Mouse (Mus musculus) lung, adult 2 months (tissue): ENCODE measurements around the gene Fau. TPM values are rescaled to one million over a fixed set of nuclear protein-coding genes. Genes with fewer than 3 reads are reported as not detected.

Experiments used
- DNase-seq: peaks from one replicate; pipeline ENCODE4 v3.0.0; 2022
- H3K4me1 ChIP-seq: fragments of 200-500 bp; 2 replicates; pipeline ENCODE4 v1.6.1; 2011; ENCODE audit warnings: low read length; ENCODE audit not compliant: control insufficient read depth, insufficient read depth
- H3K4me3 ChIP-seq: fragments of 200-500 bp; replicated peaks from 2 replicates; pipeline ENCODE3; 2011; ENCODE audit warnings: low read depth, mild to moderate bottlenecking, control low read depth, low read length; ENCODE audit errors: extremely low read depth
- CTCF ChIP-seq: fragments of 200-500 bp; IDR thresholded peaks from 2 replicates; pipeline ENCODE4 v1.5.1; 2011; ENCODE audit warnings: mild to moderate bottlenecking, low read length, control low read depth; ENCODE audit not compliant: insufficient read depth
- POLR2A ChIP-seq: fragments of 200-500 bp; IDR thresholded peaks from 2 replicates; pipeline ENCODE4 v1.6.1; 2011; ENCODE audit warnings: low read depth, mild to moderate bottlenecking, control low read depth, low read length, borderline replicate concordance; ENCODE audit errors: extremely low read depth
- WGBS: fragments of 180-500 bp; shearing (Covaris S2); methylation state at CpG from one replicate; pipeline ENCODE4 v1.1.7; 2018; 5-methylcytosine and 5-hydroxymethylcytosine counted together
- polyA plus RNA-seq: library from polyadenylated mRNA; depleted of rRNA; stranded (reverse); fragments of >200 nt; gene quantifications from 2 replicates; pipeline ENCODE4 v1.2.3, GENCODE M21; 2012; rRNA removed

Fau gene
- polyA plus RNA-seq, 1 experiment = 896 TPM

GRCm38 (mm10) chr19:6088841-6089240 is 31.2 kb downstream of the Fau start:
- 94% methylated on average over 13 of the region's 13 CpGs for WGBS
- Histone ChIP-seq H3K4me3 (no peak overlapping the region), H3K4me1 (peaks cover 4% of the 10 kb centered on the region)
- DNase-seq = no peak
- no peak for TF ChIP-seq CTCF
- no peak for TF ChIP-seq POLR2A

DNA sequence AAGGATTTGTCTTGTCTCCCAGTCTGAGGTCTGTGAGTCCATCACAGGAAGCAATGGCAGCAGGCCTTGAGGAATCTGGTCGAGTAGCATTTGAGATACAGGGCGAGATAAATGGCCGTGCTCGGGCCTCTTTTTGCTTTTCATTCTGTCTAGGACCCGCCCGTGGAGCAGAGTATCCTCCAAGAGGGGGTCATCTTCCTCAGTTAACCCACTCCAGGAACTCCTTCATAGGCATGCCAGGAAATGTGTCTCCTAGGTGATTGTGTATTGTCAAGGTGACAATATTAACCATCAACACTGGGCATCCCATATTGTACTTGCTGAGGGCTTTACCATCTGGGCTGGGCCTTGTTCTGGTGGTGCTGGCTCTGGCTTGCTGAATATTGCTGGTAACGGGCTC is 36.5 kb downstream of the Fau start, which contains the start of gene AC131692.1:
Gene AC131692.1 (plus strand): TSS at position 301 of the 400 bp plus-strand sequence.
- WGBS = 81% methylated on average over 7 of the region's 7 CpGs
- no peak within 1 kb of the TSS for H3K4me3 ChIP-seq
- no peak for DNase-seq
- H3K4me1 ChIP-seq = no peaks in the 10 kb centered on the region
- TF ChIP-seq POLR2A (no peak), CTCF (no peak)

GRCm38 (mm10) chr19:6097847-6098246 is 40.2 kb downstream of the Fau start:
- WGBS = 77% methylated on average over 3 of the region's 3 CpGs
- H3K4me3 ChIP-seq = no peak overlapping the region
- TF ChIP-seq CTCF (no peak), POLR2A (no peak)
- DNase-seq = no peak
- H3K4me1 ChIP-seq = no peaks in the 10 kb centered on the region

DNA sequence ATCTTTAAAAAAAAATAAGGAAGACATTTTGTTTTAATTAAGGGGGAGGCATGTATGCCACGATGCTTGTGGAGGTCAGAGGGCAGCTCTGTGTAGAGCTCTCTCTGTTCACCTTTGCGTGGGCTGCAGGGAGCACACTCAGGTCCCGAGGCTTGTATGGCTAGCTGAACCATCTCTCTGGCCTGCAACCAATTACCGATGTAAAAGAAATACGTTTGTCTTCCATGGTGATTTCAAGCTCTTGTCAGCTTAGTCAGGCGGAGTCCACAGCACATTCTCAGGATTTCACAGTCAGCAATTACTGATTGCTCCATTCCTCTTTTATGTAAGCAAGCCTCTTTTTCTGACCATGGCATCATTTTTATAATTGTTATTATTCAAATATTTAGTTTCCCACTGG is 43.5 kb downstream of the Fau start:
- WGBS = 55% methylated on average over 6 of the region's 6 CpGs
- Histone ChIP-seq H3K4me3 (no peak overlapping the region), H3K4me1 (no peaks in the 10 kb centered on the region)
- no peak for TF ChIP-seq CTCF
- no peak for TF ChIP-seq POLR2A
- no peak for DNase-seq

DNA sequence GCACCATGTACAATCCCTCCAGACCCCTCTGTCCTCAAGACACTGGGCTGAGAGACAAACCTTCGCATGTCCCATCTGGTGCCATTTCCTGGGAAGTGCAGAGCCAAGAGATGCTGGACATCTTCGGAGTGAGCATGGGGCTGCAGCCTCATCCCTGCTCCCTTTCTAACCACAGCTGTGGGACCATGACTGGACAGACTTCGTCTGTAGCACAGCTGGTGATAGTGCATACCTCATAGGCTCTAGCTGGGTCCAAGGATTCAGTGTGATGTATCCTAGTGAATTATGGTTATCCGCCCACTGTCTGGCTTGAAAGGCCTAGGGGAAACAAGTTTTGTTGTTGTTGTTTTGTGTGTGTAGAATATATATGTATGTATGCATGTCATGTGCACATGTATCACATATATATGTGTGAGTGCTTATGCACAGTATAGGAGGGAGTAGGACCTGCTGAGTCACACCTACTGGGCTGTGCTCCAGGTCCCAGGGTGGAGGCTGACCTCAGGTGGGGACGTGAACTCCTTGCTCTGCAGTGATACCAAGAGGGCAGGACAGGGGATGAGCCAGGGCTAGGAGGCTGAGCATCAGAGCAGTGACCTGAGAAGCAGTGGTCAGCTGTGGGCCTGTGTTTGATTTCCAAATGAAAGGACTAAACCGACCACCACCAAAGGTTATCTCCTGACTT is 44.7 kb downstream of the Fau start:
- 76% methylated on average over 6 of the region's 6 CpGs for WGBS
- TF ChIP-seq POLR2A = no peak
- no peak overlapping the region for H3K4me3 ChIP-seq
- no peak for DNase-seq
- no peaks in the 10 kb centered on the region for H3K4me1 ChIP-seq

- H3K4me1 ChIP-seq = no peaks in the 10 kb centered on the region
- H3K4me3 ChIP-seq = no peak overlapping the region
- TF ChIP-seq CTCF (no peak), POLR2A (no peak)
- no peak for DNase-seq
- 75% methylated on average over 4 of the region's 4 CpGs for WGBS
These were observed 46.8 kb downstream of the Fau start for GRCm38 (mm10) chr19:6104476-6104875.

DNA sequence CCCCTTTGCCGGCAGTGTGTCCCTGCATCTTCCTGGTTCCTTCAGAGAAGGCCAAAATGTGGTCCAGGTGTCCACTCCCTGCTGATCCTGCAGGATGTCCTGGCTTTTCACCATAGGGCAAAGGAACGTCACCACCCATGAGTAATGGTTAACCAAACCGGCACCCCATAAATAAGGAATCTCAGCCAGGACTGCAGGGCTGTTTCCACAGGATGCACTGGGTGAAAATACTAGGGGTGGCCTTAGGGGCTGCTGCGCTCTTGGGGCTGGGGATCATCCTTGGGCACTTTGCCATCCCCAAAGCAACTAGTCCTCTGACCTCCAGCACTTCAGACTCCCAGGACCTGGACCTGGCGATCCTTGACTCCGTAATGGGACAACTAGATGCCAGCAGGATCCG is 47.9 kb downstream of the Fau start, which contains the start of gene Naaladl1:
Gene Naaladl1 (plus strand): TSS at position 197 of the 400 bp plus-strand sequence.
- WGBS = 87% methylated on average over 7 of the region's 7 CpGs
- Histone ChIP-seq H3K4me3 (no peak within 1 kb of the TSS), H3K4me1 (no peaks in the 10 kb centered on the region)
- TF ChIP-seq CTCF (no peak), POLR2A (no peak)
- DNase-seq = no peak

Other genes with a start within 250 kb of the Fau start
- gene Frmd8, start 182.6 kb upstream of the Fau start, polyA plus RNA-seq = 32.1 and 37.8 TPM in 2 replicates
- 24.5 and 26.0 TPM in 2 replicates for gene Slc25a45, start 180.0 kb upstream of the Fau start, polyA plus RNA-seq
- 1.1 and 1.2 TPM in 2 replicates for gene Tigd3, start 163.7 kb upstream of the Fau start, polyA plus RNA-seq
- 87.1 and 103 TPM in 2 replicates for gene Dpf2, start 144.8 kb upstream of the Fau start, polyA plus RNA-seq
- 22.2 and 24.1 TPM in 2 replicates for gene Cdc42ep2, start 133.0 kb upstream of the Fau start, polyA plus RNA-seq
- 30.5 and 32.7 TPM in 2 replicates for gene Pola2, start 93.6 kb upstream of the Fau start, polyA plus RNA-seq
- gene Slc22a20, start 71.7 kb upstream of the Fau start, polyA plus RNA-seq = not detected in 2 replicates
- 55.6 and 68.9 TPM in 2 replicates for gene Capn1, start 41.9 kb upstream of the Fau start, polyA plus RNA-seq
- 41.1 and 47.1 TPM in 2 replicates for gene Syvn1, start 11.3 kb upstream of the Fau start, polyA plus RNA-seq
- 10.8 and 13.7 TPM in 2 replicates for gene Mrpl49, start 59 bp upstream of the Fau start, polyA plus RNA-seq
- gene Znhit2, start 3.3 kb downstream of the Fau start, polyA plus RNA-seq = 47.0 and 54.7 TPM in 2 replicates
- gene Tm7sf2, start 10.5 kb downstream of the Fau start, polyA plus RNA-seq = 34.6 and 36.5 TPM in 2 replicates
- gene Vps51, start 19.4 kb downstream of the Fau start, polyA plus RNA-seq = 61.7 and 81.7 TPM in 2 replicates
- gene Tmem262, start 22.2 kb downstream of the Fau start, polyA plus RNA-seq = not detected in 2 replicates
- gene Gm28374, start 24.4 kb downstream of the Fau start, polyA plus RNA-seq = 0.50 and 0.60 TPM in 2 replicates
- 89.7 and 99.1 TPM in 2 replicates for gene Zfpl1, start 27.1 kb downstream of the Fau start, polyA plus RNA-seq
- gene Cdca5, start 27.1 kb downstream of the Fau start, polyA plus RNA-seq = 0.63 and 0.92 TPM in 2 replicates
- not detected in 2 replicates for gene AC131692.1, start 36.6 kb downstream of the Fau start, polyA plus RNA-seq
- gene Naaladl1, start 47.9 kb downstream of the Fau start, polyA plus RNA-seq = 0.20 and 0.30 TPM in 2 replicates
- 25.3 and 36.7 TPM in 2 replicates for gene Sac3d1, start 60.8 kb downstream of the Fau start, polyA plus RNA-seq
- gene Snx15, start 70.5 kb downstream of the Fau start, polyA plus RNA-seq = 43.8 and 45.2 TPM in 2 replicates
- gene Batf2, start 83.1 kb downstream of the Fau start, polyA plus RNA-seq = 14.6 and 15.8 TPM in 2 replicates
- gene Arl2, start 83.7 kb downstream of the Fau start, polyA plus RNA-seq = 128 TPM in 2 replicates
- gene Majin, start 126.5 kb downstream of the Fau start, polyA plus RNA-seq = 0.37 and 0.75 TPM in 2 replicates
- 1.7 and 2.6 TPM in 2 replicates for gene Gpha2, start 168.5 kb downstream of the Fau start, polyA plus RNA-seq
- 58.7 and 88.5 TPM in 2 replicates for gene Ppp2r5b, start 178.0 kb downstream of the Fau start, polyA plus RNA-seq
- gene Atg2a, start 183.8 kb downstream of the Fau start, polyA plus RNA-seq = 37.0 and 37.7 TPM in 2 replicates
- 399 and 593 TPM in 2 replicates for gene Ehd1, start 218.9 kb downstream of the Fau start, polyA plus RNA-seq
- gene Cdc42bpg, start 248.6 kb downstream of the Fau start, polyA plus RNA-seq = 132 and 133 TPM in 2 replicates